Mouse (Mus musculus): ENCODE data around the gene Ifitm2.
A peak's percentile ranks its signal among the peaks of the same experiment; 100 is the strongest.
"Not testable (repeated sequence)": the region's sequence is repeated elsewhere in the genome, so short reads cannot be mapped to it uniquely, and the experiment has no call there.

Gene Ifitm2

GRCm38 (mm10) chr7:140955758-140956555 lies at the start of gene Ifitm2, which contains the start of gene Gm45717:
TSS of gene Ifitm2 (minus strand) at chr7:140955987.
TSS of gene Gm45717 (minus strand) at chr7:140955937.
- DNase-seq (ENCODE audit: low spot score in 2 of 2) = peak in 1 of 2 experiments; percentile 67

- DNase-seq (ENCODE audit: low spot score in 2 of 2) = no peak
Observed at GRCm38 (mm10) chr7:141003248-141004010, 47.6 kb upstream of the Ifitm2 start.

GRCm38 (mm10) chr7:141000881-141001708 lies 45.3 kb upstream of the Ifitm2 start:
- DNase-seq (ENCODE audit: low spot score in 2 of 2) = no peak

DNA sequence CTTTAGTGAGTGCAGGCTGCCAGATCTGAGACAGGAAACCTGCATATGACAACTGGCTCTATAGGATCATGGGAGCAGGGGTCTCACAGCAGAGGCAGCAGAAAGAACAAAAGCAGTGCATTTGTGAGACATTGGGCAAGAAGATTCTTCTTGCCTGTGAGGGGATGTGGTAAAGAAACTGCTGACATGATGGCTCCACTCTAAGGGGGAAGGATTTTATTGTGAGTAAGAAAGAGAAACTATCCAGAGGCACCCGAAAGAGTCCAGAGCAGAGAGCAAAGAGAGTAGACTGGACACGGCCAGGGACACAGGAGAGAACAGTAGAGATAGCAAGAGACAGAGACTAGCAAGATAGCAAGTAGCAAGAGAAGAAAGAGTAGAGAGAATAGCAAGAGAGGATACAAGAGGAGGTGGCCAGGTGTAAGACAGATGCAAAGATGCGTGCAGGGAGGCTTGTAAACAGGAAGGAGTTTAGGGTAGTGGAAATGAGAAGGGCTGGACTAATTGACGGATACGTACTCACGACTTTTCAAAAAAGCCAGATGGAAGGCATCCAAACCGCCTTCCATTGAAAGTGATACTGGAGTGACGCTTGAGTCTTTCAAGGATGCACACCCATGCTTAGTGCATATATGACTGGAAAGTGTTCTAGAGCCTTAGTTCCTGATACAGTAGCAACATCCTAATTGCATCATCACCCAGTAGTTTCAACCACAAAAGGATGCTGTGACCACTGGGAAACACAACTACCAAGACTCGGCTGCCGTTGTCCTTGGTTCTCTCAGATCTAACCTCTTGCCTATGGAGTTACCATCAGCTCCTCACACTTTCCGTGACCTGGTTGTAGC lies 43.3 kb upstream of the Ifitm2 start:
- no peak for DNase-seq (ENCODE audit: low spot score in 2 of 2)

GRCm38 (mm10) chr7:140997817-140998216 lies 42.0 kb upstream of the Ifitm2 start:
- DNase-seq (ENCODE audit: low spot score in 2 of 2) = no peak

- no peak for DNase-seq (ENCODE audit: low spot score in 2 of 2)
Observed at GRCm38 (mm10) chr7:140991117-140991689, 35.4 kb upstream of the Ifitm2 start.

- no peak for DNase-seq (ENCODE audit: low spot score in 2 of 2)
Observed at GRCm38 (mm10) chr7:140990622-140991021, 34.8 kb upstream of the Ifitm2 start.

DNA sequence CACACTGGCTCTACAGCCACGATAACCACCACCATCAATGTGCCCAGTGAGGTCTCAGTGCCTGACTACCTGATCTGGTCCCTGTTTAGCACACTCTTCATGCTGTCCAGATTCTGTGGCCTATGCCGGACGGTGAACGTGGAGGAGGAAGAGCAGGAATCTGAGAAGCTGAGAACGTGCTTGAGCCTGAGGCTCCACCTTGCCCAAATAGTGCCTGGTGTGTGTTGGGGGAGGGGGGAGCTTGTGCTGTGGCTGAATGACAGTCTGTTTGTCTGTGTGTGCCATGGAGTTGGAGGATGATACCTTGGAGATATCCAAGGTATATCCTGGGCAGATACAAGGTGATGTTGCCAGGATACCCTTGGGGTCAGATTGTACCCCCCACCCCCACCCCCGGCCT lies 34.4 kb upstream of the Ifitm2 start:
- no peak for DNase-seq (ENCODE audit: low spot score in 2 of 2)

DNA sequence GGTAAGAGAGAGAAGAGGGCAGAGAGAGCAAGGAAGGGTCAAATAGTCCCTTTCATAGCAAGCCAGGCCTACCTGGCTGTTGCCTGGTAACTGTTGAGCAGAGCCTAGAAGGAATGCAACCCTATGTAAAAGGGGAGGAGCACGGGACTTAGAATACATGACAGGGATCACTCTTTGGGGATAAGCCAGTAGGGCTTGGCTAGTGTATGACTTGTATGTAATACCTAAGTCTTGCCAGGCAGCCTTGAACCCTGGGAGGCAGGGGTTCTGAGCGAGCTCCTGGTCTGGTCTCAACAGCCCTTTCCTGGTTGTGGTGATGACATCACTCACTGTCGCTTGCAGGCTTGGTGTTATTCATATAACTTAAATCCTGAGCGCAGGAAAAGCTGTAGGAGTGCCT lies 33.2 kb upstream of the Ifitm2 start:
- no peak for DNase-seq (ENCODE audit: low spot score in 2 of 2)

DNA sequence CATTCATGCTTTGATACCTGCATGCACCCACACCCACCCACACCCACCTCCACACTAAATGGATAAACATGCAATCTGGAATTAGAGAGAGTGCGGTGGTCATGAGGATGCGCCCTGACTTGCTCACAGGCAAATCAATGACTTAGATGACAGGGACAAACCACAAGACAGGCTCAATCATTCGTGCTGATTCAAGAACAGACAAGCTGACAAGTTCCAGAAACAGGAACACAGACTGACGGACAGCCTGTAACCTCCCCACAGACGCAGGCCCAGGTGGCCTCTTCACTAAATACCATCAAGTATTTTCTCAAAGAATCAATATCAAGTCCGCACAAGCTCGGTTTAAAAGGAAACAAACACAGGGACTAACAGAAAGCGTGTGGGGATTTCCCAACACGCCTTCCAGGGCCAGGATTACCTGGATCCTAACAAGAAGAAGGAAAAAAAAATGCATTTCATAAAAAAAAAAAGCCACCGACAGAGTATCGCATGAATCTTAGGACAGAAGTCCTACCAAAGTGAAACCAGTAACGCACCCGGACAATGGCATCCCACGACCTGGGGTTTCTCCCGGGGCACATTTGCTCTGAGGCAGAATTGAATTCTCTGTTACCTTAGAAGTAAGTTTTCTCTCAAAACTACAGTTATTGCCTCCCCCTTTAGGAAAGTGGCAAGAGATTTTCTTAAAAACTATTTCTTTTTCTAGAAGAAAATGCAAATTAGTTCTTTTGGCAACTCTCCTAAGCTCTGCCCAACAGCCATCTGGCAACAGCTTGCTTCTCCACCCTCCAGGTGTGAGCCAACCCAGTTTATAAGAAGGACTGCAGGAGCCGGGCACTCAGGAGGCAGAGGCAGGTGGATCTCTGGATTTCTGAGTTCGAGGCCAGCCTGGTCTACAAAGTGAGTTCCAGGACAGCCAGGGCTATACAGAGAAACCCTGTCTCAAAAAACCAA lies 31.7 kb upstream of the Ifitm2 start:
- no peak for DNase-seq (ENCODE audit: low spot score in 2 of 2)

DNA sequence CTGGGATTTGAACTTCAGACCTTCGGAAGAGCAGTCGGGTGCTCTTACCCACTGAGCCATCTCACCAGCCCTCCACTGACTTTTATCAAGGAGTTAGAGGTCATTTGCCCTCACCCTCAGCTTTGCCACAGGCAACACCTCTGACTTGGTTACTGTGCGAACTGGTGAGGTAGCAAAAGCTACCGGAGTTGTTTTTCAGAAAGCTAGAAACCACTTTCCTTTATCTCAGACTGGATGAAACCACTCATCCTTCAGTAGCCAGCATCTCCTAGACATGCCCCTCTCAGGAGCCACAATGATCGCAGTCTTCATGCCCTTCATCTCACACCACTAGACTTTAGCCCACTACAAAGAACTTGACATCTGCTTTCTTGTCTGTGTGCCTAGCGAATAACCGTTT lies 27.2 kb upstream of the Ifitm2 start:
- no peak for DNase-seq (ENCODE audit: low spot score in 2 of 2)

DNA sequence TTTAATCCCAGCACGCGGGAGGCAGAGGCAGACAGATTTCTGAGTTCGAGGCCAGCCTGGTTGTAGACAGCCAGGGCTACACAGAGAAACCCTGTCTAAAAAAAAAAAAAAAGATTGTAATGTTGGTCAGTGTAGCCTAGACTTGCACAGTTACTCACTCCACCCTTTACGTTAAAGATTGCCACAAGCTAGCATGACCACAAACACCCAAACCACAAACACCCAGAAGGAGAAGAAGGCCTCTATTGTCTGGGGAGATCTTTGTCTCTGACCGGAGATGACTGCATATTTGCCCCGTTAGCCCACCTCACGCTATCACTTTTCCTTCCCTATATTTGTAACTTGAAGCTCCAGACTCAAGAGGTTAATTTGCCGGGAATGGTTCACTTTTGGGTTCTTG lies 25.9 kb upstream of the Ifitm2 start:
- DNase-seq (ENCODE audit: low spot score in 2 of 2) = no peak

DNA sequence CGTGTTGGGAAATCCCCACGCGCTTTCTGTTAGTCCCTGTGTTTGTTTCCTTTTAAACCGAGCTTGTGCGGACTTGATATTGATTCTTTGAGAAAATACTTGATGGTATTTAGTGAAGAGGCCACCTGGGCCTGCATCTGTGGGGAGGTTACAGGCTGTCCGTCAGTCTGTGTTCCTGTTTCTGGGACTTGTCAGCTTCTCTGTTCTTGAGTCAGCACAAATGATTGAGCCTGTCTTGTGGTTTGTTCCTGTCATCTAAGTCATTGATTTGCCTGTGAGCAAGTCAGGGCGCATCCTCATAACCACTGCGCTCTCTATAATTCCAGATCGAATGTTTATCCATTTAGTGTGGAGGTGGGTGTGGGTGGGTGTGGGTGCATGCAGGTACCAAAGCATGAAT lies 20.9 kb upstream of the Ifitm2 start:
- DNase-seq (ENCODE audit: low spot score in 2 of 2) = not testable (repeated sequence)

DNA sequence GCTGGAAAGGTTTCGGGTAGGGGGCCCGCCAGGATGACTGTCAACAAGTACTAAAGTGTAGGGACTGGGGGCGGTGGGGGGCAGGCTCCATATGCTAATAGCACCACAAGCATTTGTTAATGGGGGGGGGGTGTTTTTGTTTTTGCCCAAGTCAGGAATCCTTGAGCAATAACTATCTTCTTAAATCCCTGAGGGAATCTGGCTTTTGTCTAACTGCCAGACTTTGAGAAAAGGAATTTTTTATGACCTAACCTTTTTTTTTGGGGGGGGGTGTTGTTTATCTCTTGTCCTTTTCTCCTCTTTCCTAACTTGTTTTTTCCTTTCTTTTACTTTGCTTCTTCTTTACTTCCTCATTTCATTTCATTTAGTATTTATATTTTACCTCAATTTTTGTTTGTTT lies 19.7 kb upstream of the Ifitm2 start:
- no peak for DNase-seq (ENCODE audit: low spot score in 2 of 2)

DNA sequence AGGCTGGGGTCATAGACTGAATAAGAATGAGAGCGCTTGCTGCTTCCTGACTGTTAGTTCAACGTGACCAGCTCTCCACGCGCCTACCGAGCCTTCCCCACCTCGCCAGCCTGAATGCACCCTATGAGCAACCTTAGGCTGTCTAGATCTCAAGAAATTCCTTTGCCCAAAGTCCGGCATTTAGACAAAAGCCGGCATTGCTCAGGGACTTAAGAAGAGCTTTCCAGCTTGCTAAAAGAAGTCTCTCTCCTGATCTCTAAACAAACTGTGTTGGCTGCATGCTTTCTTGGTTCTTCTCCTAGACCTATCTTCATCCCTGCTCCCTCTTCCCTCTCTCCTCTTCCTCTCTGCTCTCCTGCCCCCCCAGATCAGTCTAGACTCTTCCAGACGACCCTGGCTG lies 19.2 kb upstream of the Ifitm2 start:
- DNase-seq (ENCODE audit: low spot score in 2 of 2) = no peak

DNA sequence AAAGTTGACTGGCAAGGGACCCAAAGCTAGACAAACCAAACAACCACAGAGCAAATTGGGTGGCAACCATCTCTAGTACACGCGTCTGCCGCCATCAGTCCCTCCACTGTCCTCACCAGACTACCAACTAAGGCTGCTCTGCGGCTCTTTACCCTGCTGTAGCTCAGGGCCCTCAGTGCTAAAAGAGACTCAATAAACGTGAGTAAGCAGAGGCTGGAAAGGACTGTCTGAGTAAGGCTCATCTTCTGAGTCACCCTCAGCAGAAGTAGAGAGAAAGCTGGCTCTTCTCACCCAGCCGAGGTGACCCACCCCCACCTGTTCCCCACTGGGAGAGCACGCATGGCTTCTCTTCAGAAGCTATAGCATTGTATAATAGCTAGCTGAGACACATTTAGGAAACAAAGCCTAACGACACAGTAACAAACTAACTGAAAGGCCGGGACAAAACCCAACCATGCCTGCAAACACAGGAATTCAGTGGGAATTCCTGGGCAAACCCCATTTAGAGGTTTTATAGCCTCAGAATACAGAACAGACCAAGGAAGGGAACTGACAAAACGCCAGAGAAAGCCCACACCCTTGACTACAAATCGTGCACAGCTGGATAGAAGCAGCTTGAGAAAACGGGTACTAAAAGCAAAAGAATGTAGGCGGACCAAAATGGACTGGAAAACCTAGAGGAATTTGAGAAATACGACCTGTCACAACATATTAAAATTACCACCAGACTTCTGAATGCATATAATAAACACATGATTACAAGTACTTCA lies 17.8 kb upstream of the Ifitm2 start:
- no peak for DNase-seq (ENCODE audit: low spot score in 2 of 2)

- DNase-seq (ENCODE audit: low spot score in 2 of 2) = peak in 1 of 2 experiments; percentile 53
Observed at GRCm38 (mm10) chr7:140971479-140972171, 15.8 kb upstream of the Ifitm2 start.

- peak in 1 of 2 experiments; percentile 56 for DNase-seq (ENCODE audit: low spot score in 2 of 2)
Observed at GRCm38 (mm10) chr7:140970931-140971330, 15.1 kb upstream of the Ifitm2 start.
